ENCODE assay signal across 15 mouse cellular contexts in genomic region chr4:28378661-28379060, GRCm38 (mm10).
"Had no signal": no experiment of that assay in that cellular context is flagged by ENCODE, and none has a peak within 500 bp of the region (broad histone marks: within the 10 kb centered on the region; RNA-seq: fewer than 3 reads in every experiment).

No protein-coding gene starts in this region.

- H3K27ac ChIP-seq: lung, embryonic 15.5 days; macrophage; midbrain, embryonic 13.5 days; midbrain, embryonic 15.5 days; neural tube, embryonic 12.5 days had no signal

- H3K9ac ChIP-seq: lung, embryonic 15.5 days; midbrain, embryonic 13.5 days; midbrain, embryonic 15.5 days; neural tube, embryonic 12.5 days had no signal

- H3K4me3 ChIP-seq: lung, embryonic 15.5 days; megakaryocyte, embryonic 14.5 days; midbrain, embryonic 13.5 days; midbrain, embryonic 15.5 days; neural tube, embryonic 12.5 days had no signal

- DNase-seq: lung, adult 2 months; lung, postnatal 14 days; lung, postnatal 36 days; right cerebral cortex, postnatal 14 days; thymus, adult 18-20 months; thymus, postnatal 14 days; thymus, postnatal 36 days had no signal

- H3K4me2 ChIP-seq: lung, embryonic 15.5 days; midbrain, embryonic 11.5 days; midbrain, embryonic 13.5 days; midbrain, embryonic 15.5 days; neural tube, embryonic 12.5 days had no signal

- ATAC-seq: lung, postnatal 0 days; midbrain, embryonic 13.5 days; midbrain, embryonic 15.5 days had no signal

- H3K4me1 ChIP-seq: lung, embryonic 15.5 days; megakaryocyte, embryonic 14.5 days; midbrain, embryonic 13.5 days; midbrain, embryonic 15.5 days; neural tube, embryonic 12.5 days had no signal

- H3K9me3 ChIP-seq: lung, embryonic 15.5 days; megakaryocyte, embryonic 14.5 days; midbrain, embryonic 13.5 days; midbrain, embryonic 15.5 days; neural tube, embryonic 12.5 days had no signal

- H3K36me3 ChIP-seq: lung, embryonic 15.5 days; midbrain, embryonic 13.5 days; midbrain, embryonic 15.5 days; neural tube, embryonic 12.5 days had no signal

- H3K27me3 ChIP-seq: lung, embryonic 15.5 days; megakaryocyte, embryonic 14.5 days; midbrain, embryonic 13.5 days; midbrain, embryonic 15.5 days; neural tube, embryonic 12.5 days had no signal
